ENCODE assay signal across 9 mouse cellular contexts in the genomic region with DNA sequence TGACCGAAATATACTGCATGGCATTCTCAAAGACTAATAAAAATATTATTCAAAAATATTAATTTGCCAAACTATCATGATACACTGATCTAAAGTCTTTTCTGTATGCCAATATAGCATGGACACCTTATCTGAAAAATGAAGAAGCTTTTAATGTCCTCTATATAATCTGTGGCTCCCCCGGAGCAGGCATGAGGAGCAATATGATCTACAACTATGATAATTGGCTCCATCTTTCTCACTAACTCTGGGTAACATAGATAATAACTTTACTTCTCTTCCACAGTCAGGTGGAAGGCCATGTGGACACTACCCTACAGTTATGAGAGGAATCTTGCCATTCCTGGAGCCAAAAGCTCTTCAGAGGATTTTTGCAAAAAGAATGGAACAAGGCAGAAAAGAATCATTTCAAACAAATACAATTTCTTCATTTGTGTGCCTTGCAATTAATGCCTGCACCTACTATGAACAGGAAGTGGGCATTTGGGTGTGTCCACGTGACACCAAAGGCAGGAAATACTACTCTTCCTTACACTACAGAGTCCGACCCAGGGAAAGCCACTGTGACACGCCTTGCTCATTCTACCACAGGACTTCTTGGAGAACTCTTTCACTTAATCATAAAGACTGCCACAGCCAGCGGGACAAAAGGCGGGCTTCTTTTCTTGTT.
DNase-seq lines count a peak whose midpoint lies in the region; ATAC-seq and TF ChIP-seq lines count a peak whose summit lies in the region.
"Had no signal": no experiment of that assay in that cellular context is flagged by ENCODE, and none has a peak within 500 bp of the region (broad histone marks: within the 10 kb centered on the region; RNA-seq: fewer than 3 reads in every experiment).

No protein-coding gene starts in this region.

- peak overlapping the region; percentile 61 for H3K27ac ChIP-seq in lung, embryonic 16.5 days (ENCODE audit: low read length)
- peak overlapping the region; percentile 31; the same call in 1 of the 2 replicates for H3K27ac ChIP-seq in brown adipose tissue, adult 24 weeks (replicated peaks; ENCODE audit: low read depth, low read length)

- peaks cover 6% of the 10 kb centered on the region; the same call in 1 of the 2 replicates for H3K4me1 ChIP-seq in lung, embryonic 16.5 days (replicated peaks; ENCODE audit: control insufficient read depth, insufficient read depth, low read length)
- no peaks in the 10 kb centered on the region; the same call in 1 of the 2 replicates for H3K4me1 ChIP-seq in lung, adult 2 months (ENCODE audit: control insufficient read depth, insufficient read depth, low read length)
- peaks cover 4% of the 10 kb centered on the region for H3K4me1 ChIP-seq in brown adipose tissue, adult 24 weeks (ENCODE audit: control insufficient read depth, insufficient read depth, insufficient read length, low read length)

- 0 out of 2 replicates have a peak, but pooled peaks have one; percentile 34 for ATAC-seq in lung, embryonic 16.5 days (ENCODE audit: low read depth)

- no peak overlapping the region for H3K4me3 ChIP-seq in lung, embryonic 16.5 days (ENCODE audit: low read length)
- no peak overlapping the region for H3K4me3 ChIP-seq in lung, adult 2 months (replicated peaks; ENCODE audit: extremely low read depth, low read depth, low read length)
- H3K4me3 ChIP-seq in brown adipose tissue, adult 24 weeks (ENCODE audit: insufficient read depth, low read depth, low read length) = no peak overlapping the region; the same call in 1 of the 2 replicates

- H3K4me2 ChIP-seq in lung, embryonic 16.5 days (ENCODE audit: low read depth, low read length) = 0 out of 2 replicates have a peak overlapping the region, but pooled peaks have one; percentile 11

- no peak for TF ChIP-seq POLR2A in lung, adult 2 months (IDR thresholded peaks at IDR 0.05; ENCODE audit: borderline replicate concordance, extremely low read depth, low read depth, low read length)

- H3K27me3 ChIP-seq in lung, embryonic 16.5 days (ENCODE audit: control insufficient read depth, insufficient read depth, low read depth, low read length) = no peaks in the 10 kb centered on the region

- WGBS in lung, embryonic 16.5 days = 71% methylated on average over 7 of the region's 7 CpGs
- WGBS in lung, adult 2 months = 48% methylated on average over 7 of the region's 7 CpGs

- no peak overlapping the region for H3K9ac ChIP-seq in lung, embryonic 16.5 days (ENCODE audit: low read length)

- H3K9me3 ChIP-seq in lung, embryonic 16.5 days (ENCODE audit: control insufficient read depth, low read length) = no peaks in the 10 kb centered on the region

- no peaks in the 10 kb centered on the region for H3K36me3 ChIP-seq in lung, embryonic 16.5 days (ENCODE audit: control insufficient read depth, insufficient read depth, low read length)

- no peak for TF ChIP-seq CTCF in lung, adult 2 months (IDR thresholded peaks at IDR 0.05; ENCODE audit: insufficient read depth, low read length)

- no peak for DNase-seq in lung, adult 2 months
- peak; percentile 32 for DNase-seq in lung, postnatal 25 days (ENCODE audit: low spot score)
- peak; percentile 35 for DNase-seq in thymus, postnatal 4 days
- DNase-seq in right cerebral cortex, adult 2 months (ENCODE audit: low spot score in 2 of 2) = no peak
- no peak for DNase-seq in Muller cell, postnatal 12 days (ENCODE audit: inconsistent ontology term)
- DNase-seq: cerebellum, adult 11 months; gastrocnemius, postnatal 25 days had no signal

Comparison
In these comparisons a context has a peak if more than half of its experiments do, and no peak if none do; other contexts are left out.
1. DNase-seq: peak in lung, postnatal 25 days (single experiment) and thymus, postnatal 4 days (single experiment); none in lung, adult 2 months (single experiment), right cerebral cortex, adult 2 months (0 of 2) and Muller cell, postnatal 12 days (single experiment).